Mouse (Mus musculus) MEL (cell line): Measurements from ENCODE around the gene Mindy3. TPM values are rescaled to one million over a fixed set of nuclear protein-coding genes. Genes with fewer than 3 reads are reported as not detected.

ENCODE experiments used
- DNase-seq: peaks from one replicate; pipeline ENCODE4 v3.0.0; 2011; ENCODE audit warnings: low read depth, low spot score
- H3K27ac ChIP-seq: 2 replicates; pipeline ENCODE4 v1.5.1; 2012; ENCODE audit warnings: low read depth, mild to moderate bottlenecking, control low read depth, low read length, moderate library complexity; ENCODE audit not compliant: control insufficient read depth
- H3K27me3 ChIP-seq, 2 experiments: fragments of 150-350 bp in 1 of 2; sonication (generic) in 1 of 2; 2 replicates each; pipeline ENCODE4 v1.6.1; 2012; ENCODE audit warnings: low read length in 2 of 2, mild to moderate bottlenecking in 2 of 2, improper control_type of control experiment in 1 of 2, moderate library complexity in 1 of 2; ENCODE audit not compliant: insufficient read depth in 2 of 2, control insufficient read depth in 1 of 2
- H3K36me3 ChIP-seq, 2 experiments: 2 replicates each; pipeline ENCODE4 v1.6.1; 2012 to 2014; ENCODE audit warnings: low read length in 2 of 2, improper control_type of control experiment in 1 of 2, inconsistent platforms in 1 of 2, mild to moderate bottlenecking in 1 of 2; ENCODE audit not compliant: insufficient read depth in 2 of 2, control insufficient read depth in 1 of 2
- H3K4me1 ChIP-seq, 2 experiments: fragments of 150-350 bp in 1 of 2; sonication (generic) in 1 of 2; 2 replicates each; pipeline ENCODE4 v1.6.1; 2012; ENCODE audit warnings: low read length in 2 of 2, improper control_type of control experiment in 1 of 2, mild to moderate bottlenecking in 1 of 2; ENCODE audit not compliant: insufficient read depth in 2 of 2, control insufficient read depth in 1 of 2
- H3K4me3 ChIP-seq, 2 experiments: fragments of 150-350 bp in 1 of 2; sonication (generic) in 1 of 2; 2 replicates each; pipeline ENCODE4 v1.5.1; 2012; ENCODE audit warnings: low read depth in 2 of 2, low read length in 2 of 2, mild to moderate bottlenecking in 2 of 2, moderate library complexity in 2 of 2, control low read depth in 1 of 2, improper control_type of control experiment in 1 of 2; ENCODE audit not compliant: control insufficient read depth in 1 of 2, insufficient read depth in 1 of 2
- H3K79me2 ChIP-seq: 2 replicates; pipeline ENCODE4 v1.6.1; 2012; ENCODE audit warnings: mild to moderate bottlenecking, low read length, moderate library complexity; ENCODE audit not compliant: control insufficient read depth, poor library complexity, insufficient read depth
- H3K9ac ChIP-seq: 2 replicates; pipeline ENCODE4 v1.6.1; 2012; ENCODE audit warnings: low read depth, mild to moderate bottlenecking, control low read depth, low read length, moderate library complexity; ENCODE audit not compliant: control insufficient read depth, poor library complexity, severe bottlenecking
- H3K9me3 ChIP-seq: fragments of 150-350 bp; sonication (generic); replicated peaks from 2 replicates; pipeline ENCODE4 v1.6.1; 2012; ENCODE audit warnings: mild to moderate bottlenecking, low read length, improper control_type of control experiment, moderate library complexity; ENCODE audit not compliant: insufficient read depth
- CHD1 ChIP-seq: IDR thresholded peaks from 2 replicates; pipeline ENCODE4 v1.6.1; 2012; ENCODE audit warnings: low read depth, mild to moderate bottlenecking, inconsistent platforms, low read length, improper control_type of control experiment
- CHD2 ChIP-seq: IDR thresholded peaks from 2 replicates; pipeline ENCODE4 v1.6.1; 2011; ENCODE audit warnings: low read length, improper control_type of control experiment
- CTCF ChIP-seq, 3 experiments: IDR thresholded peaks in 2 of 3; conservative IDR thresholded peaks in 1 of 3; 2 replicates each; pipeline ENCODE4 v1.5.1; 2011 to 2012; ENCODE audit warnings: low read length in 3 of 3, low read depth in 2 of 3, mild to moderate bottlenecking in 2 of 3, improper control_type of control experiment in 1 of 3, inconsistent platforms in 1 of 3, mixed read lengths in 1 of 3, moderate library complexity in 1 of 3; ENCODE audit not compliant: control insufficient read depth in 1 of 3, insufficient read depth in 1 of 3, poor library complexity in 1 of 3, severe bottlenecking in 1 of 3
- E2F4 ChIP-seq: IDR thresholded peaks from 2 replicates; pipeline ENCODE4 v1.6.1; 2011; ENCODE audit warnings: low read depth, low read length, improper control_type of control experiment, borderline replicate concordance
- ELF1 ChIP-seq: IDR thresholded peaks from 2 replicates; pipeline ENCODE4 v1.6.1; 2014; ENCODE audit warnings: low read depth, mild to moderate bottlenecking, inconsistent platforms, low read length, improper control_type of control experiment, moderate library complexity
- EP300 ChIP-seq, 2 experiments: IDR thresholded peaks; 2 replicates each; pipeline ENCODE4 v1.6.1; 2011; ENCODE audit warnings: improper control_type of control experiment in 2 of 2, low read length in 2 of 2, low read depth in 1 of 2, mild to moderate bottlenecking in 1 of 2
- HCFC1 ChIP-seq: IDR thresholded peaks from 2 replicates; pipeline ENCODE4 v1.6.1; 2012; ENCODE audit warnings: low read depth, mild to moderate bottlenecking, inconsistent platforms, low read length, improper control_type of control experiment, moderate library complexity
- MAX ChIP-seq: IDR thresholded peaks from 2 replicates; pipeline ENCODE4 v1.6.1; 2011; ENCODE audit warnings: low read length, improper control_type of control experiment
- MXI1 ChIP-seq: IDR thresholded peaks from 2 replicates; pipeline ENCODE4 v1.6.1; 2011; ENCODE audit warnings: mild to moderate bottlenecking, low read depth, low read length, improper control_type of control experiment
- MYB ChIP-seq: IDR thresholded peaks from 2 replicates; pipeline ENCODE4 v1.6.1; 2011; ENCODE audit warnings: mild to moderate bottlenecking, low read depth, low read length, improper control_type of control experiment
- NELFE ChIP-seq: IDR thresholded peaks from 2 replicates; pipeline ENCODE4 v1.6.1; 2011; ENCODE audit warnings: low read depth, low read length, improper control_type of control experiment
- POLR2AphosphoS2 ChIP-seq: IDR thresholded peaks from 2 replicates; pipeline ENCODE4 v1.6.1; 2011; ENCODE audit warnings: low read length, improper control_type of control experiment
- RAD21 ChIP-seq: IDR thresholded peaks from 2 replicates; pipeline ENCODE4 v1.6.1; 2011; ENCODE audit warnings: mild to moderate bottlenecking, low read depth, low read length, improper control_type of control experiment
- RCOR1 ChIP-seq: IDR thresholded peaks from 2 replicates; pipeline ENCODE4 v1.6.1; 2012; ENCODE audit warnings: low read depth, mild to moderate bottlenecking, inconsistent platforms, low read length, improper control_type of control experiment
- SMC3 ChIP-seq: IDR thresholded peaks from 2 replicates; pipeline ENCODE4 v1.6.1; 2011; ENCODE audit warnings: low read depth, low read length, improper control_type of control experiment
- TBP ChIP-seq: IDR thresholded peaks from 2 replicates; pipeline ENCODE4 v1.8.0; 2011; ENCODE audit warnings: low read depth, low read length, improper control_type of control experiment
- TCF12 ChIP-seq: IDR thresholded peaks from 2 replicates; pipeline ENCODE4 v1.6.1; 2014; ENCODE audit warnings: low read depth, mild to moderate bottlenecking, inconsistent platforms, low read length, improper control_type of control experiment, moderate library complexity
- UBTF ChIP-seq: IDR thresholded peaks from 2 replicates; pipeline ENCODE4 v1.6.1; 2012; ENCODE audit warnings: low read depth, mild to moderate bottlenecking, inconsistent platforms, low read length, improper control_type of control experiment, moderate library complexity, borderline replicate concordance; ENCODE audit not compliant: insufficient read depth
- USF2 ChIP-seq, 2 experiments: IDR thresholded peaks; 2 replicates each; pipeline ENCODE4 v1.6.1; 2011 to 2012; ENCODE audit warnings: improper control_type of control experiment in 2 of 2, low read length in 2 of 2, borderline replicate concordance in 1 of 2, inconsistent platforms in 1 of 2, low read depth in 1 of 2, mild to moderate bottlenecking in 1 of 2; ENCODE audit not compliant: insufficient read depth in 1 of 2
- ZC3H11A ChIP-seq: IDR thresholded peaks from 2 replicates; pipeline ENCODE4 v1.6.1; 2012; ENCODE audit warnings: low read depth, mild to moderate bottlenecking, inconsistent platforms, low read length, improper control_type of control experiment
- ZKSCAN1 ChIP-seq: IDR thresholded peaks from 2 replicates; pipeline ENCODE4 v1.6.1; 2012; ENCODE audit warnings: low read depth, mild to moderate bottlenecking, inconsistent platforms, low read length, improper control_type of control experiment, moderate library complexity
- ZMIZ1 ChIP-seq: IDR thresholded peaks from 2 replicates; pipeline ENCODE4 v1.6.1; 2012; ENCODE audit warnings: low read depth, mild to moderate bottlenecking, inconsistent platforms, low read length, improper control_type of control experiment, moderate library complexity
- ZNF384 ChIP-seq: IDR thresholded peaks from 2 replicates; pipeline ENCODE4 v1.6.1; 2012; ENCODE audit warnings: low read depth, mild to moderate bottlenecking, inconsistent platforms, low read length, improper control_type of control experiment
- polyA plus RNA-seq, 2 experiments: library from polyadenylated mRNA; stranded (reverse) in 1 of 2; unstranded in 1 of 2; fragments of >175 nt in 1 of 2; fragments of >200 nt in 1 of 2; gene quantifications; 2 replicates each; pipeline versions ENCODE4 v1.2.1 to v1.2.4; 2012; ENCODE audit warnings: low replicate concordance in 2 of 2, low read depth in 1 of 2; ENCODE audit not compliant: insufficient read length in 2 of 2, insufficient read depth in 1 of 2, missing spikeins in 1 of 2
- total RNA-seq: library from RNA; depleted of rRNA; stranded (reverse); fragments of 300-350 nt; gene quantifications from 2 replicates; pipeline ENCODE4 v1.2.3, GENCODE M21; 2012

Mindy3 gene
- total and polyA plus RNA-seq, 3 experiments, result 23.8 to 40.6 TPM; not detected in 1

GRCm38 (mm10) chr2:12402469-12402868 is 16.8 kb downstream of the Mindy3 start:
- TF ChIP-seq POLR2AphosphoS2, result no peak
- no peak for TF ChIP-seq ZMIZ1
- TF ChIP-seq USF2 (IDR thresholded peaks at IDR 0.05; ENCODE audit: borderline replicate concordance in 1 of 2, insufficient read depth in 1 of 2, low read depth in 1 of 2, low read length in 2 of 2), result no peak
- no peak for TF ChIP-seq TCF12
- TF ChIP-seq MYB, result no peak
- TF ChIP-seq NELFE, result no peak
- TF ChIP-seq TBP, result no peak
- no peak for TF ChIP-seq MXI1
- no peak for TF ChIP-seq SMC3
- TF ChIP-seq ZKSCAN1, result no peak
- no peak for TF ChIP-seq RCOR1
- TF ChIP-seq UBTF, result no peak
- no peak for TF ChIP-seq ZNF384
- no peak for TF ChIP-seq RAD21
- no peak for TF ChIP-seq CHD1
- no peak for TF ChIP-seq ELF1
- no peak for TF ChIP-seq ZC3H11A
- no peak for TF ChIP-seq MAX
- H3K79me2 ChIP-seq, result no peaks in the 10 kb centered on the region
- H3K27ac ChIP-seq, result no peak overlapping the region
- H3K36me3 ChIP-seq, result peaks cover 2 to 6% of the 10 kb centered on the region in 2 experiments; a peak in 3 of 4 replicates
- DNase-seq, result no peak
- H3K9me3 ChIP-seq, result no peaks in the 10 kb centered on the region
- no peaks in the 10 kb centered on the region; a peak in 1 of 4 replicates for H3K4me1 ChIP-seq
- no peak overlapping the region for H3K4me3 ChIP-seq
- H3K9ac ChIP-seq, result no peak overlapping the region
- no peaks in the 10 kb centered on the region for H3K27me3 ChIP-seq

GRCm38 (mm10) chr2:12401137-12401536 is 18.1 kb downstream of the Mindy3 start:
- H3K27me3 ChIP-seq, result no peaks in the 10 kb centered on the region
- peaks cover 0 to 2% of the 10 kb centered on the region in 2 experiments; a peak in 2 of 4 replicates for H3K36me3 ChIP-seq
- H3K4me3 ChIP-seq, result no peak overlapping the region
- no peak for DNase-seq
- TF ChIP-seq ZKSCAN1 (no peak), EP300 (IDR thresholded peaks at IDR 0.05; ENCODE audit: low read depth in 1 of 2, low read length in 2 of 2) (no peak), MXI1 (no peak), CHD2 (no peak), E2F4 (no peak), CTCF (IDR thresholded peaks at IDR 0.05 in 2 of 3, conservative IDR thresholded peaks at IDR 0.05 in 1 of 3; ENCODE audit: control insufficient read depth in 1 of 3, insufficient read depth in 1 of 3, low read depth in 2 of 3, low read length in 3 of 3, poor library complexity in 1 of 3, severe bottlenecking in 1 of 3) (no peak), HCFC1 (no peak), MAX (no peak)
- TF ChIP-seq, all 39 proteins: peak for 0
- Histone ChIP-seq H3K4me1 (no peaks in the 10 kb centered on the region), H3K9me3 (no peaks in the 10 kb centered on the region), H3K79me2 (no peaks in the 10 kb centered on the region), H3K9ac (no peak overlapping the region), H3K27ac (no peak overlapping the region)
